Mouse (Mus musculus): ENCODE results near the gene Znrf3.

GRCm38 (mm10) chr11:5470055-5470454 lies 25.4 kb upstream of the Znrf3 start:
- TF ChIP-seq CTCF (IDR thresholded peaks at IDR 0.05; ENCODE audit: extremely low read depth, insufficient read depth, low read length) (no peak), POLR2A (IDR thresholded peaks at IDR 0.05; ENCODE audit: extremely low read depth, insufficient read depth, low read length) (no peak)
